Mouse (Mus musculus) gastrocnemius, postnatal 36 days (tissue): ENCODE measurements around the gene Vmn1r131. TPM values are rescaled to one million over a fixed set of nuclear protein-coding genes. Genes with fewer than 3 reads are reported as not detected.
"Not testable (repeated sequence)": the region's sequence is repeated elsewhere in the genome, so short reads cannot be mapped to it uniquely, and the experiment has no call there.

Experiments
- DNase-seq, 2 experiments: peaks; one replicate each; pipeline ENCODE4 v3.0.0; 2022
- intact Hi-C: fragments of 180-260 bp; cut with DNase I; formaldehyde crosslinking; loops from one replicate; pipeline ENCODE4 v1.15.1; 2025
- long read RNA-seq, 2 experiments: library from polyadenylated mRNA; stranded (forward); transcript quantifications; one replicate each; pipeline ENCODE4 v2.0.0; 2021
- total RNA-seq, 2 experiments: library from RNA; stranded (reverse); gene quantifications; 2 replicates each; pipeline ENCODE4 v1.2.3; 2021

The Vmn1r131 gene
- total RNA-seq: not detected
- long read RNA-seq, experiment 1: 0 reads
- long read RNA-seq, experiment 2: 0 reads

GRCm38 (mm10) chr7:21545990-21546389, at the start of gene Vmn1r131:
Vmn1r131 (minus strand) TSS chr7:21546090.
- DNase-seq, intact Hi-C loops: not testable (repeated sequence)

- DNase-seq, intact Hi-C loops: not testable (repeated sequence)
These were observed 34.4 kb downstream of the Vmn1r131 start, which contains the start of gene Vmn1r130 for GRCm38 (mm10) chr7:21511480-21511879. Vmn1r130 (plus strand) TSS chr7:21511780.

Other genes with a start within 250 kb of the Vmn1r131 start
- not detected for gene Vmn1r126, start 244.6 kb downstream of the Vmn1r131 start, total RNA-seq
- gene Vmn1r127, start 226.2 kb downstream of the Vmn1r131 start, total RNA-seq: not detected
- gene Vmn1r128, start 196.7 kb downstream of the Vmn1r131 start, total RNA-seq: not detected
- not detected for gene Vmn1r129, start 184.8 kb downstream of the Vmn1r131 start, total RNA-seq
- not detected for gene Gm6882, start 113.3 kb downstream of the Vmn1r131 start, total RNA-seq
- gene Vmn1r130, start 34.3 kb downstream of the Vmn1r131 start, total RNA-seq: not detected
- not detected for gene Vmn1r132, start 68.0 kb upstream of the Vmn1r131 start, total RNA-seq
- gene Gm4175, start 215.4 kb upstream of the Vmn1r131 start, total RNA-seq: not detected